Comparison of ENCODE assay signal across 1 mouse cellular context in genomic region chr1:156718286-156718949, GRCm38 (mm10).
TF ChIP-seq lines count a peak whose summit lies in the region.

No protein-coding gene starts in this region.

TF ChIP-seq in MEL, 35 proteins besides CTCF, POLR2A, EP300 and RAD21 (continued from another document):
- TF ChIP-seq MAX (IDR thresholded peaks at IDR 0.05; ENCODE audit: low read length), result no peak
- no peak for TF ChIP-seq CHD1 (IDR thresholded peaks at IDR 0.05; ENCODE audit: low read depth, low read length)
- no peak for TF ChIP-seq TCF12 (IDR thresholded peaks at IDR 0.05; ENCODE audit: low read depth, low read length)
- TF ChIP-seq USF1 (IDR thresholded peaks at IDR 0.05; ENCODE audit: low read depth, low read length), result no peak
- TF ChIP-seq GABPA (IDR thresholded peaks at IDR 0.05; ENCODE audit: low read depth, low read length), result no peak
- no peak for TF ChIP-seq MYC (IDR thresholded peaks at IDR 0.05; ENCODE audit: low read depth, low read length)
- TF ChIP-seq KAT2A (conservative IDR thresholded peaks at IDR 0.05; ENCODE audit: low read depth, low read length), result no peak
- TF ChIP-seq ZKSCAN1 (IDR thresholded peaks at IDR 0.05; ENCODE audit: low read depth, low read length), result no peak
- no peak for TF ChIP-seq ZMIZ1 (IDR thresholded peaks at IDR 0.05; ENCODE audit: low read depth, low read length)
- TF ChIP-seq MEF2A (IDR thresholded peaks at IDR 0.05; ENCODE audit: extremely low read depth, insufficient replicate concordance, low read depth, low read length, poor library complexity, severe bottlenecking), result no peak
- TF ChIP-seq MAFK (IDR thresholded peaks at IDR 0.05; ENCODE audit: borderline replicate concordance, low read depth, low read length), result no peak
- no peak for TF ChIP-seq ZC3H11A (IDR thresholded peaks at IDR 0.05; ENCODE audit: low read depth, low read length)
- no peak; the same call in 1 of the 2 replicates for TF ChIP-seq MAZ (IDR thresholded peaks at IDR 0.05; ENCODE audit: low read depth, low read length)
- no peak for TF ChIP-seq MYB (IDR thresholded peaks at IDR 0.05; ENCODE audit: low read depth, low read length)
- TF ChIP-seq HCFC1 (IDR thresholded peaks at IDR 0.05; ENCODE audit: low read depth, low read length), result no peak
- TF ChIP-seq SMC3 (IDR thresholded peaks at IDR 0.05; ENCODE audit: low read depth, low read length), result no peak
- TF ChIP-seq RCOR1 (IDR thresholded peaks at IDR 0.05; ENCODE audit: low read depth, low read length), result no peak
- TF ChIP-seq POLR2AphosphoS2 (IDR thresholded peaks at IDR 0.05; ENCODE audit: low read length), result no peak
- peak; percentile 67 for TF ChIP-seq GATA1 (IDR thresholded peaks at IDR 0.05; ENCODE audit: low read depth, low read length)
